Mouse (Mus musculus) T-helper 17 cell (primary cell): Measurements from ENCODE around the gene Mapk8ip3.

Source experiments
- in situ Hi-C, 2 experiments: fragments of 300-600 bp; cut with MboI, MseI; formaldehyde crosslinking; loops; 1 replicate in 1 of 2; 2 replicates in 1 of 2; pipeline ENCODE4 v1.15.1; 2025; ENCODE audit warnings: high pct_unique_total_duplicates in 2 of 2

Mapk8ip3 gene

GRCm38 (mm10) chr17:24850065-24850772 is 86.6 kb downstream of the Mapk8ip3 start, which contains the start of gene Fahd1:
Gene Fahd1 (minus strand): TSS chr17:24850364.
- in situ Hi-C loops = loop anchor here in 1 of 2 experiments (10.0 kb wide), 1 partner anchor 1555 kb away; no protein-coding TSS in a partner anchor

GRCm38 (mm10) chr17:24849733-24850064 is 87.1 kb downstream of the Mapk8ip3 start:
- in situ Hi-C loops = loop anchor here in 1 of 2 experiments (10.0 kb wide), 1 partner anchor 1555 kb away; no protein-coding TSS in a partner anchor

- in situ Hi-C loops = no loop called here
These were observed 88.2 kb downstream of the Mapk8ip3 start for GRCm38 (mm10) chr17:24848600-24849031.

- in situ Hi-C loops = no loop called here
These were observed 89.4 kb downstream of the Mapk8ip3 start for GRCm38 (mm10) chr17:24847386-24847785.

GRCm38 (mm10) chr17:24844525-24844924 is 92.3 kb downstream of the Mapk8ip3 start:
- in situ Hi-C loops = loop anchor here in 1 of 2 experiments (5.0 kb wide), 1 partner anchor 38 kb away; no protein-coding TSS in a partner anchor

GRCm38 (mm10) chr17:24842631-24843030 is 94.1 kb downstream of the Mapk8ip3 start:
- in situ Hi-C loops = loop anchor here in 1 of 2 experiments (5.0 kb wide), 1 partner anchor 40 kb away; no protein-coding TSS in a partner anchor
